Mouse (Mus musculus): ENCODE results near the gene Gfpt2. TPM values are rescaled to one million over a fixed set of nuclear protein-coding genes. Genes with fewer than 3 reads are reported as not detected.

Gene Gfpt2
- total RNA-seq, 1 experiment, result 28.0 TPM

DNA sequence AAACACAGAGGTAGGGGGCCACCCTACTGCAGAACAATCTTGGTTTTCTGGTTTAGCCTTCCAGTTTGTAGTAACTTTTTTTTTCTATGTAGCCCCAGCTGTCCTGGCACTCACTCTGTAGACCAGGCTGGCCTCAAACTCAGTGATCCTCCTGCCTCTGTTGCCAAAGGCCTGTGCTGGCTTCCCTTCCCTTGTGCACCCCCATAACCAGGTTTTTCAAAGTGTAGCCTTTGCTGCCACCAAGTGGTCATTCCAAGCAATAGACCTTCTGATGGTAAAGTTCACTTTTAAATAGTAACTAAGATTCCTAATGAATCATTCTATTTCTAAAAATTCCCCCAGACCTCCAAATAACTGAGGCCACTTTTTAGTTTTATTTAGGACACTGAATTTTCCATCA, 75.8 kb downstream of the Gfpt2 start:
- H3K9me3 ChIP-seq (ENCODE audit: control insufficient read depth, insufficient read depth, low read depth, low read length), result no peaks in the 10 kb centered on the region
- no peaks in the 10 kb centered on the region for H3K4me1 ChIP-seq (ENCODE audit: control insufficient read depth in 2 of 2, insufficient read depth in 2 of 2, low read length in 2 of 2, poor library complexity in 1 of 2)
- no peak overlapping the region for H3K4me3 ChIP-seq (ENCODE audit: insufficient read depth in 1 of 2, low read depth in 1 of 2, low read length in 2 of 2, poor library complexity in 1 of 2, severe bottlenecking in 1 of 2)
- H3K36me3 ChIP-seq (ENCODE audit: control insufficient read depth, insufficient read depth, low read length, poor library complexity, severe bottlenecking), result peaks cover 13% of the 10 kb centered on the region; the same call in 1 of the 2 replicates
- H3K27ac ChIP-seq (ENCODE audit: insufficient read depth, low read depth, low read length, poor library complexity, severe bottlenecking), result no peak overlapping the region
- no peak for DNase-seq (ENCODE audit: low read depth, low spot score)
- H3K9ac ChIP-seq (ENCODE audit: insufficient read depth, low read depth, low read length, poor library complexity, severe bottlenecking), result no peak overlapping the region
- in situ Hi-C loops (cut with MboI; ENCODE audit: low sequenced_read_pairs in 2 of 2, unreplicated experiment in 2 of 2), result loop anchor here in 1 of 2 experiments (10.0 kb wide), 1 partner anchor 135 kb away; no protein-coding TSS in a partner anchor
- TF ChIP-seq MAFK (IDR thresholded peaks at IDR 0.05; ENCODE audit: insufficient read depth, low read depth, low read length), result no peak
- TF ChIP-seq ZC3H11A (IDR thresholded peaks at IDR 0.05; ENCODE audit: borderline replicate concordance, low read depth, low read length), result 0 out of 2 replicates have a peak, but pooled peaks have one; percentile 14
- no peak for TF ChIP-seq CHD2 (IDR thresholded peaks at IDR 0.05; ENCODE audit: low read depth, low read length)

DNA sequence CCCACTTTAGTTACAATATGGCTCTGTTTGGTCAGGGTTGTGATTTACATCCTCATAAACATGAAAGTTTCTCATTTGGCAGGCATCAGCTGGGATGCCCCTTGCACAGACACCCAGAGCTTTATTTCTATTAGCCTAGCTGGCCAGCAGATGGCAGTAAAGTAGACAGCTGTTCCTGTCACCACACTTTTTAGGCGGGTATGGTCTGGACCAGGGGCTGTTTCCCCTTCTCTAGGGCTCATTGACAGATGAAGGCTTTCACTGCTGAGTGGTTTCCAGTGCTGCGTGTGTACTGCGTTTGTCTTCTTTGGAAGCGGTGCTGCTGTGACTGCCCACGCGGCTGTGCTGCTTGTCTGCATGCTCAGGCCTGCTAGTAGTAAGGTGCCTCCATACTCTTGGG, 77.9 kb downstream of the Gfpt2 start:
- TF ChIP-seq CHD2 (IDR thresholded peaks at IDR 0.05; ENCODE audit: low read depth, low read length), result no peak
- no peak for TF ChIP-seq ZNF384 (IDR thresholded peaks at IDR 0.05; ENCODE audit: low read depth, low read length)
- TF ChIP-seq MAFK (IDR thresholded peaks at IDR 0.05; ENCODE audit: insufficient read depth, low read depth, low read length), result no peak
- TF ChIP-seq HCFC1 (IDR thresholded peaks at IDR 0.05; ENCODE audit: borderline replicate concordance, insufficient read depth, low read length), result no peak
- TF ChIP-seq ZC3H11A (IDR thresholded peaks at IDR 0.05; ENCODE audit: borderline replicate concordance, low read depth, low read length), result no peak
- no peak overlapping the region for H3K4me3 ChIP-seq (ENCODE audit: insufficient read depth in 1 of 2, low read depth in 1 of 2, low read length in 2 of 2, poor library complexity in 1 of 2, severe bottlenecking in 1 of 2)
- no peak overlapping the region for H3K9ac ChIP-seq (ENCODE audit: insufficient read depth, low read depth, low read length, poor library complexity, severe bottlenecking)
- DNase-seq (ENCODE audit: low read depth, low spot score), result peak; percentile 36
- no peak overlapping the region for H3K27ac ChIP-seq (ENCODE audit: insufficient read depth, low read depth, low read length, poor library complexity, severe bottlenecking)
- in situ Hi-C loops (cut with MboI; ENCODE audit: low sequenced_read_pairs in 2 of 2, unreplicated experiment in 2 of 2), result no loop called here
- peaks cover 14% of the 10 kb centered on the region; the same call in 1 of the 2 replicates for H3K36me3 ChIP-seq (ENCODE audit: control insufficient read depth, insufficient read depth, low read length, poor library complexity, severe bottlenecking)
- H3K9me3 ChIP-seq (ENCODE audit: control insufficient read depth, insufficient read depth, low read depth, low read length), result no peaks in the 10 kb centered on the region
- no peaks in the 10 kb centered on the region for H3K4me1 ChIP-seq (ENCODE audit: control insufficient read depth in 2 of 2, insufficient read depth in 2 of 2, low read length in 2 of 2, poor library complexity in 1 of 2)

GRCm38 (mm10) chr11:49872779-49873178, 78.8 kb downstream of the Gfpt2 start:
- Histone ChIP-seq H3K4me3 (ENCODE audit: insufficient read depth in 1 of 2, low read depth in 1 of 2, low read length in 2 of 2, poor library complexity in 1 of 2, severe bottlenecking in 1 of 2) (no peak overlapping the region), H3K4me1 (ENCODE audit: control insufficient read depth in 2 of 2, insufficient read depth in 2 of 2, low read length in 2 of 2, poor library complexity in 1 of 2) (no peaks in the 10 kb centered on the region), H3K9me3 (ENCODE audit: control insufficient read depth, insufficient read depth, low read depth, low read length) (no peaks in the 10 kb centered on the region), H3K36me3 (ENCODE audit: control insufficient read depth, insufficient read depth, low read length, poor library complexity, severe bottlenecking) (peaks cover 14% of the 10 kb centered on the region; the same call in 1 of the 2 replicates), H3K27ac (ENCODE audit: insufficient read depth, low read depth, low read length, poor library complexity, severe bottlenecking) (no peak overlapping the region), H3K9ac (ENCODE audit: insufficient read depth, low read depth, low read length, poor library complexity, severe bottlenecking) (no peak overlapping the region)
- TF ChIP-seq HCFC1 (IDR thresholded peaks at IDR 0.05; ENCODE audit: borderline replicate concordance, insufficient read depth, low read length) (no peak), ZC3H11A (IDR thresholded peaks at IDR 0.05; ENCODE audit: borderline replicate concordance, low read depth, low read length) (no peak), ZNF384 (IDR thresholded peaks at IDR 0.05; ENCODE audit: low read depth, low read length) (no peak), MAFK (IDR thresholded peaks at IDR 0.05; ENCODE audit: insufficient read depth, low read depth, low read length) (no peak), CHD2 (IDR thresholded peaks at IDR 0.05; ENCODE audit: low read depth, low read length) (no peak)
- DNase-seq (ENCODE audit: low read depth, low spot score), result no peak
- in situ Hi-C loops (cut with MboI; ENCODE audit: low sequenced_read_pairs in 2 of 2, unreplicated experiment in 2 of 2), result no loop called here

GRCm38 (mm10) chr11:49876948-49877817, 83.2 kb downstream of the Gfpt2 start:
- Histone ChIP-seq H3K9ac (ENCODE audit: insufficient read depth, low read depth, low read length, poor library complexity, severe bottlenecking) (no peak overlapping the region), H3K9me3 (ENCODE audit: control insufficient read depth, insufficient read depth, low read depth, low read length) (no peaks in the 10 kb centered on the region), H3K4me3 (ENCODE audit: insufficient read depth in 1 of 2, low read depth in 1 of 2, low read length in 2 of 2, poor library complexity in 1 of 2, severe bottlenecking in 1 of 2) (no peak overlapping the region), H3K27ac (ENCODE audit: insufficient read depth, low read depth, low read length, poor library complexity, severe bottlenecking) (no peak overlapping the region), H3K4me1 (ENCODE audit: control insufficient read depth in 2 of 2, insufficient read depth in 2 of 2, low read length in 2 of 2, poor library complexity in 1 of 2) (no peaks in the 10 kb centered on the region), H3K36me3 (ENCODE audit: control insufficient read depth, insufficient read depth, low read length, poor library complexity, severe bottlenecking) (peaks cover 10% of the 10 kb centered on the region)
- in situ Hi-C loops (cut with MboI; ENCODE audit: low sequenced_read_pairs in 2 of 2, unreplicated experiment in 2 of 2), result no loop called here
- no peak for DNase-seq (ENCODE audit: low read depth, low spot score)
- TF ChIP-seq ZNF384 (IDR thresholded peaks at IDR 0.05; ENCODE audit: low read depth, low read length) (no peak), MAFK (IDR thresholded peaks at IDR 0.05; ENCODE audit: insufficient read depth, low read depth, low read length) (no peak), HCFC1 (IDR thresholded peaks at IDR 0.05; ENCODE audit: borderline replicate concordance, insufficient read depth, low read length) (no peak)
